Mouse (Mus musculus) bone marrow macrophage, adult 2 months (primary cell): ENCODE results near the gene Dlgap3.

Experiments used
- CTCF ChIP-seq: IDR thresholded peaks from 2 replicates; pipeline ENCODE4 v1.5.1; 2012; ENCODE audit warnings: low read depth, mild to moderate bottlenecking, low read length, moderate library complexity
- POLR2A ChIP-seq: IDR thresholded peaks from 2 replicates; pipeline ENCODE4 v1.6.1; 2012; ENCODE audit warnings: mild to moderate bottlenecking, low read depth, low read length, borderline replicate concordance

- TF ChIP-seq CTCF (no peak), POLR2A (no peak)
These were observed 13.2 kb upstream of the Dlgap3 start for GRCm38 (mm10) chr4:127155757-127156156.
